Mouse (Mus musculus): ENCODE measurements around the gene Grik4. TPM values are rescaled to one million over a fixed set of nuclear protein-coding genes. Genes with fewer than 3 reads are reported as not detected.

Grik4 gene
- polyA plus RNA-seq, 1 experiment from 2014 or later, result 1.6 TPM

- Histone ChIP-seq H3K9me3 (ENCODE audit: control insufficient read depth, low read length) (no peaks in the 10 kb centered on the region), H3K4me3 (ENCODE audit: low read depth, low read length) (no peak overlapping the region), H3K27ac (ENCODE audit: low read depth, low read length) (no peak overlapping the region), H3K4me1 (replicated peaks; ENCODE audit: control insufficient read depth, insufficient read depth, low read length) (no peaks in the 10 kb centered on the region), H3K9ac (ENCODE audit: low read depth, low read length) (no peak overlapping the region), H3K27me3 (ENCODE audit: control insufficient read depth, insufficient read depth, low read length) (no peaks in the 10 kb centered on the region), H3K36me3 (ENCODE audit: control insufficient read depth, insufficient read depth, low read length) (no peaks in the 10 kb centered on the region), H3K4me2 (replicated peaks; ENCODE audit: low read depth, low read length) (no peak overlapping the region)
- no peak for DNase-seq (ENCODE audit: low spot score)
- no peak for ATAC-seq (ENCODE audit: low FRiP score)
- WGBS, result 83% methylated on average over 16 of the region's 16 CpGs
Observed at GRCm38 (mm10) chr9:42490589-42491382, 453.5 kb downstream of the Grik4 start.

- Histone ChIP-seq H3K36me3 (ENCODE audit: control insufficient read depth, insufficient read depth, low read length) (no peaks in the 10 kb centered on the region), H3K4me3 (ENCODE audit: low read depth, low read length) (no peak overlapping the region), H3K9me3 (ENCODE audit: control insufficient read depth, low read length) (no peaks in the 10 kb centered on the region), H3K4me1 (replicated peaks; ENCODE audit: control insufficient read depth, insufficient read depth, low read length) (no peaks in the 10 kb centered on the region), H3K27ac (ENCODE audit: low read depth, low read length) (no peak overlapping the region), H3K9ac (ENCODE audit: low read depth, low read length) (no peak overlapping the region), H3K4me2 (replicated peaks; ENCODE audit: low read depth, low read length) (no peak overlapping the region), H3K27me3 (ENCODE audit: control insufficient read depth, insufficient read depth, low read length) (no peaks in the 10 kb centered on the region)
- no peak for ATAC-seq (ENCODE audit: low FRiP score)
- 93% methylated on average over 1 of the region's 1 CpGs for WGBS
- DNase-seq (ENCODE audit: low spot score), result no peak
Observed at GRCm38 (mm10) chr9:42488071-42488470, 456.2 kb downstream of the Grik4 start.

DNA sequence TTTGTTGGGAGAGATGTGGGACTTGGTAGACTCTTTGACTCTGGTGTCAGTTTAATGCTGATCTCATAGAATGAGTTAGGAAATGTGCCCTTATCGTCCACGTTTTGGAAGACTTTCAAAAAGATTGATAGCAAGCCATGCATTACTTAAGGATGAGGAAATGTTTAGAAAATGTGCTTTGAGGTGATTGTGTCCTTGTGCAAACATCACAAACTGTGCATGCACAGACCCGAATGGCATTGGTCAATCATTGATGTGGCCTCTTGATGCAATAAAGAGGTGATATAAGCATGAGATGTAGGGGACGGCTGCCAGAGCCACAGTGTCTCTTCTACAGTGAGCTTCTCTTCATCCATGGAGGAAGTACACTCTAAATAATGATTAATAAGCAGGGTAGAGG, 457.4 kb downstream of the Grik4 start:
- no peaks in the 10 kb centered on the region for H3K27me3 ChIP-seq (ENCODE audit: control insufficient read depth, insufficient read depth, low read length)
- no peak for ATAC-seq (ENCODE audit: low FRiP score)

GRCm38 (mm10) chr9:42484667-42485066, 459.6 kb downstream of the Grik4 start:
- H3K9me3 ChIP-seq (ENCODE audit: control insufficient read depth, low read length), result no peaks in the 10 kb centered on the region
- H3K27me3 ChIP-seq (ENCODE audit: control insufficient read depth, insufficient read depth, low read length), result no peaks in the 10 kb centered on the region
- no peak overlapping the region for H3K9ac ChIP-seq (ENCODE audit: low read depth, low read length)
- H3K4me3 ChIP-seq (ENCODE audit: low read depth, low read length), result no peak overlapping the region
- H3K4me2 ChIP-seq (replicated peaks; ENCODE audit: low read depth, low read length), result no peak overlapping the region
- H3K27ac ChIP-seq (ENCODE audit: low read depth, low read length), result no peak overlapping the region
- DNase-seq (ENCODE audit: low spot score) (no peak), ATAC-seq (ENCODE audit: low FRiP score) (no peak)
- H3K4me1 ChIP-seq (replicated peaks; ENCODE audit: control insufficient read depth, insufficient read depth, low read length), result no peaks in the 10 kb centered on the region
- WGBS, result 96% methylated on average over 1 of the region's 1 CpGs
- H3K36me3 ChIP-seq (ENCODE audit: control insufficient read depth, insufficient read depth, low read length), result no peaks in the 10 kb centered on the region

More for the DNA sequence above, 457.4 kb downstream of the Grik4 start:
- 74% methylated on average over 4 of the region's 4 CpGs for WGBS
- H3K9ac ChIP-seq (ENCODE audit: low read depth, low read length), result no peak overlapping the region
- H3K4me3 ChIP-seq (ENCODE audit: low read depth, low read length), result no peak overlapping the region
- no peak for DNase-seq (ENCODE audit: low spot score)
- H3K4me2 ChIP-seq (replicated peaks; ENCODE audit: low read depth, low read length), result no peak overlapping the region
- no peaks in the 10 kb centered on the region for H3K9me3 ChIP-seq (ENCODE audit: control insufficient read depth, low read length)
- H3K36me3 ChIP-seq (ENCODE audit: control insufficient read depth, insufficient read depth, low read length), result no peaks in the 10 kb centered on the region
- H3K27ac ChIP-seq (ENCODE audit: low read depth, low read length), result no peak overlapping the region
- no peaks in the 10 kb centered on the region for H3K4me1 ChIP-seq (replicated peaks; ENCODE audit: control insufficient read depth, insufficient read depth, low read length)

- 94% methylated on average over 1 of the region's 1 CpGs for WGBS
- no peaks in the 10 kb centered on the region for H3K27me3 ChIP-seq (ENCODE audit: control insufficient read depth, insufficient read depth, low read length)
- no peaks in the 10 kb centered on the region for H3K36me3 ChIP-seq (ENCODE audit: control insufficient read depth, insufficient read depth, low read length)
- no peak overlapping the region for H3K9ac ChIP-seq (ENCODE audit: low read depth, low read length)
- DNase-seq (ENCODE audit: low spot score) (no peak), ATAC-seq (ENCODE audit: low FRiP score) (no peak)
- H3K4me2 ChIP-seq (replicated peaks; ENCODE audit: low read depth, low read length), result no peak overlapping the region
- no peaks in the 10 kb centered on the region for H3K9me3 ChIP-seq (ENCODE audit: control insufficient read depth, low read length)
- no peaks in the 10 kb centered on the region for H3K4me1 ChIP-seq (replicated peaks; ENCODE audit: control insufficient read depth, insufficient read depth, low read length)
- H3K4me3 ChIP-seq (ENCODE audit: low read depth, low read length), result no peak overlapping the region
- no peak overlapping the region for H3K27ac ChIP-seq (ENCODE audit: low read depth, low read length)
Observed at GRCm38 (mm10) chr9:42482944-42483343, 461.3 kb downstream of the Grik4 start.

GRCm38 (mm10) chr9:42476166-42476565, 468.1 kb downstream of the Grik4 start:
- 90% methylated on average over 4 of the region's 4 CpGs for WGBS
- no peak for ATAC-seq (ENCODE audit: low FRiP score)
- H3K4me2 ChIP-seq (replicated peaks; ENCODE audit: low read depth, low read length), result no peak overlapping the region

GRCm38 (mm10) chr9:42474244-42474643, 470.0 kb downstream of the Grik4 start:
- Histone ChIP-seq H3K4me2 (replicated peaks; ENCODE audit: low read depth, low read length) (no peak overlapping the region), H3K36me3 (ENCODE audit: control insufficient read depth, insufficient read depth, low read length) (no peaks in the 10 kb centered on the region), H3K9me3 (ENCODE audit: control insufficient read depth, low read length) (no peaks in the 10 kb centered on the region), H3K9ac (ENCODE audit: low read depth, low read length) (no peak overlapping the region), H3K4me1 (replicated peaks; ENCODE audit: control insufficient read depth, insufficient read depth, low read length) (peaks cover 5% of the 10 kb centered on the region), H3K27ac (ENCODE audit: low read depth, low read length) (no peak overlapping the region), H3K4me3 (ENCODE audit: low read depth, low read length) (no peak overlapping the region), H3K27me3 (ENCODE audit: control insufficient read depth, insufficient read depth, low read length) (no peaks in the 10 kb centered on the region)
- no peak for ATAC-seq (ENCODE audit: low FRiP score)
- WGBS, result 84% methylated on average over 8 of the region's 8 CpGs
- no peak for DNase-seq (ENCODE audit: low spot score)

More at GRCm38 (mm10) chr9:42476166-42476565, 468.1 kb downstream of the Grik4 start:
- Histone ChIP-seq H3K27me3 (ENCODE audit: control insufficient read depth, insufficient read depth, low read length) (no peaks in the 10 kb centered on the region), H3K9ac (ENCODE audit: low read depth, low read length) (no peak overlapping the region), H3K9me3 (ENCODE audit: control insufficient read depth, low read length) (no peaks in the 10 kb centered on the region), H3K4me1 (replicated peaks; ENCODE audit: control insufficient read depth, insufficient read depth, low read length) (peaks cover 2% of the 10 kb centered on the region; the same call in 1 of the 2 replicates), H3K4me3 (ENCODE audit: low read depth, low read length) (no peak overlapping the region), H3K36me3 (ENCODE audit: control insufficient read depth, insufficient read depth, low read length) (no peaks in the 10 kb centered on the region), H3K27ac (ENCODE audit: low read depth, low read length) (no peak overlapping the region)
- no peak for DNase-seq (ENCODE audit: low spot score)

GRCm38 (mm10) chr9:42471921-42472747, 472.2 kb downstream of the Grik4 start:
- H3K27ac ChIP-seq (ENCODE audit: low read depth, low read length), result no peak overlapping the region
- peak overlapping the region; percentile 72 for H3K4me2 ChIP-seq (replicated peaks; ENCODE audit: low read depth, low read length)
- H3K36me3 ChIP-seq (ENCODE audit: control insufficient read depth, insufficient read depth, low read length), result no peaks in the 10 kb centered on the region
- no peaks in the 10 kb centered on the region for H3K9me3 ChIP-seq (ENCODE audit: control insufficient read depth, low read length)
- peak overlapping the region; percentile 64 for H3K4me3 ChIP-seq (ENCODE audit: low read depth, low read length)
- H3K9ac ChIP-seq (ENCODE audit: low read depth, low read length), result peak overlapping the region; percentile 73
- peak; percentile 98 for ATAC-seq (ENCODE audit: low FRiP score)
- WGBS, result 6% methylated on average over 49 of the region's 49 CpGs
- peak; percentile 98 for DNase-seq (ENCODE audit: low spot score)
- H3K4me1 ChIP-seq (replicated peaks; ENCODE audit: control insufficient read depth, insufficient read depth, low read length), result peaks cover 5% of the 10 kb centered on the region
- H3K27me3 ChIP-seq (ENCODE audit: control insufficient read depth, insufficient read depth, low read length), result no peaks in the 10 kb centered on the region
